Mouse (Mus musculus): ENCODE data around the gene Krt32.

Gene Krt32

GRCm38 (mm10) chr11:100087861-100088260 lies at the start of gene Krt32:
Krt32 (minus strand) TSS chr11:100088226.
- DNase-seq (ENCODE audit: low read depth, low spot score), result no peak

GRCm38 (mm10) chr11:100137693-100138092 lies 49.7 kb upstream of the Krt32 start:
- no peak for DNase-seq (ENCODE audit: low read depth, low spot score)

GRCm38 (mm10) chr11:100136559-100136958 lies 48.5 kb upstream of the Krt32 start:
- no peak for DNase-seq (ENCODE audit: low read depth, low spot score)

GRCm38 (mm10) chr11:100135731-100136130 lies 47.7 kb upstream of the Krt32 start, which contains the start of gene Krt15:
Krt15 (minus strand) TSS chr11:100135928.
- DNase-seq (ENCODE audit: low read depth, low spot score), result no peak

GRCm38 (mm10) chr11:100124901-100125300 lies 36.9 kb upstream of the Krt32 start:
- no peak for DNase-seq (ENCODE audit: low read depth, low spot score)

- DNase-seq (ENCODE audit: low read depth, low spot score), result no peak
Observed at GRCm38 (mm10) chr11:100121466-100121865, 33.4 kb upstream of the Krt32 start, which contains the start of gene Krt13. Krt13 (minus strand) TSS chr11:100121566.

- DNase-seq (ENCODE audit: low read depth, low spot score), result no peak
Observed at GRCm38 (mm10) chr11:100120331-100120730, 32.3 kb upstream of the Krt32 start.

GRCm38 (mm10) chr11:100113742-100114029 lies 25.7 kb upstream of the Krt32 start:
- DNase-seq (ENCODE audit: low read depth, low spot score), result no peak

GRCm38 (mm10) chr11:100112935-100113741 lies 25.1 kb upstream of the Krt32 start:
- no peak for DNase-seq (ENCODE audit: low read depth, low spot score)

GRCm38 (mm10) chr11:100105576-100106122 lies 17.6 kb upstream of the Krt32 start, which contains the start of gene Krt36:
Krt36 (minus strand) TSS chr11:100105626.
- DNase-seq (ENCODE audit: low read depth, low spot score), result no peak

GRCm38 (mm10) chr11:100102693-100103429 lies 14.8 kb upstream of the Krt32 start:
- DNase-seq (ENCODE audit: low read depth, low spot score), result no peak

- no peak for DNase-seq (ENCODE audit: low read depth, low spot score)
Observed at GRCm38 (mm10) chr11:100100391-100100790, 12.4 kb upstream of the Krt32 start.

- no peak for DNase-seq (ENCODE audit: low read depth, low spot score)
Observed at GRCm38 (mm10) chr11:100097819-100098218, 9.8 kb upstream of the Krt32 start.

GRCm38 (mm10) chr11:100096141-100096540 lies 8.1 kb upstream of the Krt32 start, which contains the start of gene Krt35:
Krt35 (minus strand) TSS chr11:100096241.
- DNase-seq (ENCODE audit: low read depth, low spot score), result no peak

- peak; percentile 45 for DNase-seq (ENCODE audit: low read depth, low spot score)
Observed at GRCm38 (mm10) chr11:100088378-100089025, 476 bp upstream of the Krt32 start.

GRCm38 (mm10) chr11:100073873-100074272 lies 14.2 kb downstream of the Krt32 start:
- no peak for DNase-seq (ENCODE audit: low read depth, low spot score)

- no peak for DNase-seq (ENCODE audit: low read depth, low spot score)
Observed at GRCm38 (mm10) chr11:100067293-100068036, 20.6 kb downstream of the Krt32 start.

- no peak for DNase-seq (ENCODE audit: low read depth, low spot score)
Observed at GRCm38 (mm10) chr11:100066236-100067010, 21.6 kb downstream of the Krt32 start.

- DNase-seq (ENCODE audit: low read depth, low spot score), result no peak
Observed at GRCm38 (mm10) chr11:100058875-100059274, 29.2 kb downstream of the Krt32 start.
